Mouse (Mus musculus) right cerebral cortex, postnatal 4 days (tissue): Measurements from ENCODE around the gene Wfdc6a.
A peak's percentile ranks its signal among the peaks of the same experiment; 100 is the strongest.
"Not testable (repeated sequence)": the region's sequence is repeated elsewhere in the genome, so short reads cannot be mapped to it uniquely, and the experiment has no call there.

Experiments
- DNase-seq: peaks from one replicate; pipeline ENCODE4 v3.0.0-alpha.2; 2022

Wfdc6a gene

DNA sequence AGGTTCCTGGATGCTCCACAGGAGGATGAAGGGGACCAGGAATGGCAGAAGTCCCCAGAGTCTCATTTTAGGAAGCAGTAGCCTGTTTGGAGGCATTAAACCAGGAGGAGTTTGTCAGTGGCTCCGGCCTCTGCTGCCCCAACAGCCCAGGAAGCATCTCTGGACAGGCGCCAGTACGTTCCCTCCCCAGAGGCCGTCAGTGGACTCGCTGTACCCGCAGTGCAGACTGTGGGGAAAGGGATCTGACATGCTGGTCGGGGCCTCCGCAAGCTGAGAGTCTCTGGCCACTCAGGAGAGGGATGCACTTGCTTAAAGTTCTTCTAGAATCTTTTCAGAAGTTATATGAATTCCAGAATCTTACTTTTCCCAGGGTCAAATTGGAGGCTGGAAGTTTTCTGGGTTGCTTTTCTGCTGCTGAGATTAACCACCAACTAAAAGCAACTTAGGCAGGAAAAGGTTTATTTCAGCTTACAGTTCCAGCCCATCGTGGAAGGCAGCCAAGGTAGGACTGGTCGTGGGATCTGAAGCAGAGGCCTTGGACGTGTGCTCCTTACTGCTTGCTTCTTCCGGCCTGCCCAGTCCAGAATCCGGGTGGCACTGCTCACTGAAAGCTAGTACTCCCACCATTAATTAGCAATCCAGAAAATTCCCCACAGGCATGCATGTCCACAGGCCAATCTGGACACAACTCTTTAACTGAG is at the start of gene Wfdc6a:
Wfdc6a (minus strand) TSS at position 423 of the 701 bp plus-strand sequence.
- not testable (repeated sequence) for DNase-seq

DNA sequence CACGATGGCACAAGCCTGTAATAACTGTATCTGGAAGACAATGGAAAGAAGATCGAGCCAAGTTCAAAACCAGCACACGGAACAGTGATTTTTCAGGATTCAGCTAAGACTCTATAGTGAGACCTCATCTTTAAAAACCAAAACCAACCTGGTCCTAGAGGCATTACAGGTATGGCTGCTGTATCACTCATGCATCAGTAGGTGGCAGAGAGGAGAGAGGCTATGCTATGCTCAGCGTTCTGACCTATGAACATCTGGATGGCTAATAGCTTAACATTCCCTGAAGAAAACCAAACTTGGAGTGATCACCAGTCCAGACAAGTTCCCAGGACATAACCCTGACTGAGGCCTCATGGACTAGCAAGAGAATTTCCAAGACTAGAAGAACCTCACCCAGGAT is 36.5 kb upstream of the Wfdc6a start:
- no peak for DNase-seq

DNA sequence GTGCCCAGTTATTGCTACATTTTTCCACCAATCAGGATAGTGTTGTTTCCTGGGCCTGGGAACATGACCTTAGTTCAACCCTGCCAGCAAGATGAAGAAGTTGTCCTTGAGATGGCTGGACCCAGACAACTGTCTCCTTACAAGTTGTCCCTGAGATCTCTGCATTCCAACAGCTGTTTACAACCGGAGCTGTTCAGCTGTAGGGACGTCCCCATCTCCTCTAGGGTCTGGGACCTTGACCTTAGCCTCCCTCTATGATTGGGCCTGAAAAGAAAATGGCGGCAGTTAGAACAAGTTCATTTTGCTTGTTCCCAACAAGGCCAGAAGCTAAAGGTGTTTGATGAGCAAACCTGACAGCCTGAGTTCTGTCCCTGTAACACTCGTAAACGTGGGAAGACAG is 33.8 kb upstream of the Wfdc6a start:
- no peak for DNase-seq

DNA sequence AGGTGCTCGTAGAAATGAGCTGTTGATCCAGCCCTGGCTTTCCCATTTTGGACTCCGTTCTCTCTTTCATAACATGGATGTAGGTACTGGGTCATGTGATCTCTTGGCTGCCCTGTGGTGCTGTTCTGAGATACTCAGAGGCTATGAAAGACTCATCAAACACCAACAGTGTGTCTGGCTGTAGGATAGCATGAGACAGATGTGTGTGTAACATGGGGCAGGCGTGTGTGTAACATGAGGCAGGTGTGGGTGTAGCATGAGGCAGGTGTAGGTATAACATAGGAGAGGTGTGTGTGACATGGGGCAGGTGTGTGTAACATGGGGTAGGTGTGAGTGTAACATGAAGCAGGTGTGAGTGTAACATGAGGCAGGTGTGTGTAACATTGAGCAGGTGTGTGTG is 30.1 kb upstream of the Wfdc6a start:
- no peak for DNase-seq

DNA sequence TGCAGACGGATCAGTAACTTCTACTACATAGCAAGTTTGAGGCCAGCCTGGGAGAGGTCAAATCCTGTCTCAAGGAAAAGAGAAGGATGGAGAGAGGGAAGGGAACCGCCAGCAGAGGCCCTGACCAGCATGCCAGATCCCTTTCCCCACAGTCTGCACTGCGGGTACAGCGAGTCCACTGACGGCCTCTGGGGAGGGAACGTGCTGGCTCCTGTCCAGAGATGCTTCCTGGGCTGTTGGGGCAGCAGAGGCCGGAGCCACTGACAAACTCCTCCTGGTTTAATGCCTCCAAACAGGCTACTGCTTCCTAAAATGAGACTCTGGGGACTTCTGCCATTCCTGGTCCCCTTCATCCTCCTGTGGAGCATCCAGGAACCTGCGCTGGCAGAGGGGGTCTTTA is 28.2 kb upstream of the Wfdc6a start, which contains the start of the genes Wfdc6b and Wfdc8:
Wfdc6b (plus strand) TSS at position 52 of the 400 bp plus-strand sequence.
Wfdc8 (minus strand) TSS at position 156 of the 400 bp plus-strand sequence.
- DNase-seq: peak; percentile 38

- DNase-seq: no peak
These were observed 23.5 kb upstream of the Wfdc6a start for GRCm38 (mm10) chr2:164608781-164609180.

DNA sequence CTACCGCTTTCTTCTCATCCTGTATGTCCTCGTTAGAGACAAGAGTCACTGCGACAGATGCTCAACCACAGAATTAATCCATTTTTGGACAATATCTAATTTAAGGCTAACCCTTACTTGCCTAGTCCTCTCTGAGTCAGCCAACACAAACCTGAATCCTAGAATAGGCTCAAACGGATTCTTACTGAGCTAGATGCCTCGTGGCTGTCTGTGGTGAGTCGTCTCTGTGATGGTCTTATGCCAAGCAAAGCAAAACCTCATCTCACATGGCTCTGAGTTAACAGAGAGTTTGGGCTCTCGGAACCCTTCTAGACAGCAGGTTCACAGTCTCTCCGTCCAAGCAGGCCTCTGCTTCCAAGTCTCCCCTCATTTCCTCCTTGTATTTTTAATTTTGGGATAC is 19.2 kb upstream of the Wfdc6a start:
- DNase-seq: no peak

DNA sequence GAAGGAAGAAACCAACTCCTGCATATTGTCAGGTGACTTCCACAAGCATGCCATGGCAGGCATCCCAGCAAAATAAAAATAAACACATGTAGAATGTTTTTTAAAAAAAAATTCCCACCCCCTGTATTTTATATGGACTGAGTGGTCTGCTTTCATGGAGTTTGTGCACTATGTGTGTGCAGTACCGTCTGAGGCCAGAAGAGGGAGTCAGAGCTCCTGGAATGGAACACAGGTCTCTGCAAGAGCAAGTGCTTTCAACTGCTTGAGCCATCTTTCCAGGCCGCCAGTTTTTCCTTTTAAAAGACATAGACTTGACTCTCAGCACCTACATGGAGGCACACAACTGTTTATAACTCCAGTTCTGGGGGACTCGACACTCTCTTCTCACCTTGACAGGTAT is 18.2 kb upstream of the Wfdc6a start:
- DNase-seq: no peak

DNA sequence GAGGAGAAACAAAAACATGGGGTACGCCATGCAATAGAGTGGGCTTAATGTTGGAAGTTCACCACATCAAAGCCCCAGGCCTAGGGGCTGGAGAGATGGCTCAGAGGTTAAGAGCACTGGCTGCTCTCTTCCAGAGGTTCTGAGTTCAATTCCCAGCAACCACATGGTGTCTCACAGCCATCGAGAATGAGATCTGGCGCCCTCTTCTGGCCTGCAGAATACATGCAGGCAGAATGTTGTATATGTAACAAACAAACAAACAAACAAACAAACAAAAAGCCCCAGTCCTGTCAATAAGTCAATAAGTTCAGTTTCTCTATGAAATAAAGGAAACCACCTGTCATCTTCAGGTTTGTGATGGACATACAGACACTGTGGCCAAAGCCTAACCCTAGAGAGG is 14.9 kb upstream of the Wfdc6a start:
- no peak for DNase-seq

GRCm38 (mm10) chr2:164593494-164593893 is 8.2 kb upstream of the Wfdc6a start, which contains the start of gene Eppin:
TSS of gene Eppin (minus strand) at chr2:164593594.
- DNase-seq: no peak

DNA sequence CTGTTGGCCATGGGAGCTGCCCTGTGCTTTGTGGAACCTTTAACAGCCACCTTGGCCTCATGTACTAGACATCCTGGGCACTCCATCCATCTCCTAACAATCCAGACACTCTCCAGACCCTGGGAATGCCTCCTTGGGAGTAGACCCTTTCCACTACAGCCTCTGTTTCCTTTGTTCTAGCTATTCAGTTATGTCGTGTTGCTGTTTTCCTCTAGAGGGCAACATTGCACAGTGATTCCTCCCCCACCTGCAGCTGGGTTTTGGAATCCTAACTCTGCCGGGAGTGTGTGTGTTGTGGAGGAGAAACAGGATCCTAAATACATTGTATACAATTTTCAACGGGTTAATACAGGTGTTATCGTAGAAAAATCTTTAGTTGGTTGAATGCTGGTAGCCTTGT is 6.8 kb upstream of the Wfdc6a start:
- peak; percentile 24 for DNase-seq

DNA sequence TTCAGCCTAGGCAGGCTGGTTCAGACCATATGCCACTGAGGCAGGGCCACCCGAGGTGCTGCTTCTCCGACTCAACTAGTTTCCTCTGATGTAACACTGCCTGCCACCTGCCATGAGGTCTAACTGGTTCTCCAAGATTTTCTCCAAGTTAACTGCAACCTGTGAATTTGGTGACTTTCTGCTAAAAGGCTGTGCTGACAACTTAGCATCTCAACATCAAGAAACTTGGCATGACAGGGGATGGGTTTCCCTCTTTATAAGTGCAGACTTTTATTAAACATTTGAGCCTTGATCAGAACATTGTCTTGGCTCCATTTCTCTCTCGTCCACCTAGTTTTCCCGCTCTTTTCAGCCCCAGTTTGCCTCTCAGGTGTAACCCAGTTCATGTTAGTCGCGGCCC is 11.9 kb downstream of the Wfdc6a start, which contains the start of gene Spint3:
Spint3 (minus strand) TSS at position 101 of the 400 bp plus-strand sequence.
- not testable (repeated sequence) for DNase-seq

DNA sequence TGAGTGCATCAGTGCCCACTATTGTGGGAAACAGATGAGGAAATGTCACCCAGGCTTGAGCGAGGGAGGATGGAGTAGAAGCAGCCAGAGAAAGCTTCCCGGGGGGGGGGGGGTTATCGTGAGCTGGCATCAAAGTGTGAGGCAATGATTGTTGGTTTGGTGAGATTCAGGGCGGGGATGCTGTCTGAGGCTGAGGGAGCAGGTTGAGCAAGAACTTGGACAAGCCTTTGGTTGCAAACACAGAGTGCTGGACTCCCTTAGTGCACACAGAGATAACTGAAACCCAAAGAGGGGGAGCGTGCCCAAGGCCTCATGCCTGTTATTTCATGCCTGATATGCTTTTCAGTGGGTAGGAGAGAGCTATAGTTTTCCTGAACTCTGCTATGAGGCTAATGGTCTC is 17.8 kb downstream of the Wfdc6a start:
- no peak for DNase-seq

DNA sequence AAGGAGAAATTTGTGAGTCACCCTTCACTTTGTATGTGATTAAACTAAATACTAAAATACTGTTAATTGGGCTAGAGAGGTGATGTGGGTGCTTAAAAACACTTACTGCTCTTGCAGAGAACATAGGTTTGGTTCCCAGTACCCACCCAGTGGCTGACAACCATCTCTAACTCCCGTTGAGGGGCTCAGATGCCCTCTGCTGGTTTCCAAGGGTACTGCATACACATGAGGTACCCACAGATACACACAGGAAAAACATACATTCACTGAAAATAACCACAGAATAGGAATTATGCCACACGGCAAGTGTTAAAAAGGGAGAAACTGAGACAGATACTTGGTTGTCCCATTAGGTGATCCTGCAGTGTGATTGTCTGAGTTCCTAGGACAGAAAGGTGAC is 18.2 kb downstream of the Wfdc6a start:
- no peak for DNase-seq

DNA sequence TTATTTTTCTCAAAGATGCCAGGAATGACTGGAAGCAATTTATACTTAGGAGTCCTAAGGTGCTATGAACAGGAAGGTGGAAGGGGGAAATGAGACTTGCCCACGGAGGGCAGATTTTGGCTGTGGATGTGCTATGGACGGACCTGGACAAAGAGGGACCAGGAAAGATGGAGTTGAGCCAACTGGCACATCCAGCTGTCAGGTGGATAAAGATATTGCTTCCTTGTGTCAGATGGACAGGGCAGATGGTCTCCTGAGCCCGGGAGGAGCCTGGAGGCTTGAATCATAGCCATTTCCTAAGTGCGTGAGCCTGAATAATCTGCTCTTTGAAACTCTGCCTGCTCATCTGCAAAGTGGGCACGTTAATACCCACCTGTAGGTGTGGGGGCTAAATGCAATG is 20.9 kb downstream of the Wfdc6a start:
- no peak for DNase-seq

DNA sequence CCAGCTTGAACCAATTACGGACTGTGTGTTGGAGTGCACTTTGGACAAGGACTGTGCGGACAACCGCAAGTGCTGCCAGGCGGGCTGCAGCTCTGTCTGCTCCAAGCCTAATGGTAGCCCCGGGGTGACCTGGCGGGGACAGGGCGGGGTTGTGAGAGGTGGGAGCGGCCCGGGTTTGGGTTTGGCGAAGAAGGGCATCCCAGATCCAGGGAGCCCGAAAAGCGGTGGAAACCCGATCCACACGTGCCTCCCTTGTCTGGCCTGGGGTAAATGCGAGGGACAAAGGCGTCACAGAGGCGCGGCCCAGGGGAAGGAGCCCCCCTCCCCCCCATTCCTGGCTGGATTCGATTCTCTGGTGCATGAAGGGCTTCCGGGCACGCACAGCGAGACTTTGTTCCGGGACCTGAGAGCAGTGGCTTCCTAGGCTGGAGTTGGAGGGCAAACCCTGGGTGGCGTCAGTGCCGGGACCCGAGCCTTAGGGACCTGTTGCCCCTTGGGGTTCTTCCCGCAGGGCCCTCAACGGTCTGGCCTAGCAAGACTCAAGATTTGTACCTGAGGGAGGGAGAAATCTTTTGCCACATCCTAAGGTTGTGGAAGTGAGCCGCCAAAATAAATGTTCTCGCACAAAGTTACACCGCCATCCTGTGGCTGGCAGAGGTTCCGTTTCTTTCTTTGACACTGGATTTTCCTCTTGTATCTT is 21.8 kb downstream of the Wfdc6a start:
- DNase-seq: peak; percentile 39

DNA sequence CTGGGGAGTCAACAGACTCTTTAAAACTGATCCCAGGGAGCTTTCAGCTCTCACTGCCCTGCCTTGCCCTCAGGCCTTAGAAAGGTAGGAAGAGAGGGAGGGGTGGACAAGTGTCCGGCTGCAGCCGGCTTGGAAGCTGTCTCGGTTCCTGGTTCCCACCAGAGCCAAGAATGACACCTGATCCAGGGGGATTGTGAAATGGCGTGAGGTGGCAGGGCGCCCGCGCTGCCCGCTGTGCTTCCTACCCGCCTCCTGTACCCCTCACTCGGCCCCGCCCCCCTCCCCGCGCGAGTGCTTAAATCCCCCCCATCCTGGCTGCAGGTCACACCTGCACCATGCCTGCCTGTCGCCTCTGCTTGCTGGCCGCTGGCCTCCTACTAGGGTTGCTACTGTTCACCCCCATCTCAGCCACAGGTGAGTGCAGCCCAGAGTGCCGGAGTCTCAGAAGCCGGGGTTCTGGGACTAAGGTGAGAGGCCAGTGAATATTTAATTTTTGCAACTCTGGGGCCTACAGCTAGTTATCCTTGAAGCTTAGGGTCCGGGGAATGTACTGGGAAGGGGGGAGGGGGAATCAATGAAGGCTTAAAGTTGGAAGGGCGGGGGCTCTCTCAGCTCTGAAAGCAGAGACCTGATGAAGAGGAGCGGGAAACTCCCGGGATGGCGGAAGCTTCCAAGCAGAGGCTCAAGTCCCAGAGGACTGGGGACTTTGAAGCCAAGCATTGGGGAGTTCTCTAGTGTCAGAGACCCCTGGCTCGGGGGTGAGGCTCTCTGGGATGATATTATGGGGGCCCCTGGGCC is 22.7 kb downstream of the Wfdc6a start, which contains the start of gene Wfdc2:
Wfdc2 (plus strand) TSS at position 23 of the 798 bp plus-strand sequence.
- DNase-seq: no peak

GRCm38 (mm10) chr2:164560106-164560505 is 25.1 kb downstream of the Wfdc6a start:
- no peak for DNase-seq

GRCm38 (mm10) chr2:164558991-164559645 is 26.1 kb downstream of the Wfdc6a start:
- DNase-seq: no peak

GRCm38 (mm10) chr2:164558426-164558825 is 26.8 kb downstream of the Wfdc6a start:
- no peak for DNase-seq

DNA sequence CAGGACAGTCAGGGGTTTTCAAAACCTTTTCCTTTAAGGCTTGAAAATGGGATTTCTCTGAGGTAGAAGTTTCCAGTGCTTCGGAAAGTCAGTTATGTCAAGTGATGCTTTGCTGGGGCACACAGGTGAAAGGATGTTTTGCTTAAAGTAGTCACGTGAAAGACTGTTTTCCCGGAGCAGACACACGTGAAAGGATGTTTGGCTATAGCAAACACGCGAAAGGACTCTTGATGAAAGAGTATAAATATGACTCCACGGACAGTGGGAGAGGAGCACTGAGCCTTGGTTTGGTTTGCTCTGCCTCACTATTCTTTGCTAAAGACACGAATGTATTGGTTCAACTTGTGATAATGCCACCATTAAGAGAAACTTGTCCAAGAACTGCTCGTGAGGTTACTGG is 33.7 kb downstream of the Wfdc6a start:
- DNase-seq: no peak

DNA sequence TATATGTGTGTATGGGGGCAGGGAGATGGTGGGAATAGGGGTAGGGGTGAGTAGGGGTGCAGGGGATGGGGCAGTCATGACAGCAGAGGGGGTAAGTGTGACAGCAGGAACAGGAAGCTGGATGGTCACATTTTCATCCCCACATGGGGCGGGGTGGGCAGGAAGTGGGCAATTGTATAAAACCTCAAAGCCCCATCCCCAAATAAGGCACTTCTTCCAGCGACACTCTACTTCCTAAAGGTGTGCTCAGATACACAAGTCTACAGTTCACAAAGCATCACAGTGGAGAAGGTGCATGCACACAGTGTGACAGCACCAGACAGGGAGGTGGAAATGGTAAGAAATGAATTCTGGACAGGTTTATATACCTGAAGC is 34.4 kb downstream of the Wfdc6a start:
- no peak for DNase-seq
